Mouse (Mus musculus): ENCODE data around the gene Gata3.

GRCm38 (mm10) chr2:9875220-9875619, 14.6 kb downstream of the Gata3 start:
- TF ChIP-seq CTCF (IDR thresholded peaks at IDR 0.05; ENCODE audit: low read depth) (no peak), EP300 (IDR thresholded peaks at IDR 0.05; ENCODE audit: low read depth) (no peak)

Data from heart, postnatal 0 days (tissue).